Mouse (Mus musculus) large intestine, adult 2 months (tissue): ENCODE measurements around the gene Ticam1. TPM values are rescaled to one million over a fixed set of nuclear protein-coding genes. Genes with fewer than 3 reads are reported as not detected.

Experiments used
- DNase-seq: peaks from one replicate; pipeline ENCODE4 v3.0.0-alpha.2; 2012; ENCODE audit warnings: low read depth, low spot score
- WGBS: fragments of 180-500 bp; shearing (Covaris S2); methylation state at CpG from one replicate; pipeline ENCODE4 v1.1.7; 2018; 5-methylcytosine and 5-hydroxymethylcytosine counted together
- polyA plus RNA-seq: library from polyadenylated mRNA; depleted of rRNA; stranded (reverse); fragments of >200 nt; gene quantifications from 2 replicates; pipeline ENCODE4 v1.2.3, GENCODE M21; 2012

The Ticam1 gene
- polyA plus RNA-seq, 1 experiment = 45.4 TPM

DNA sequence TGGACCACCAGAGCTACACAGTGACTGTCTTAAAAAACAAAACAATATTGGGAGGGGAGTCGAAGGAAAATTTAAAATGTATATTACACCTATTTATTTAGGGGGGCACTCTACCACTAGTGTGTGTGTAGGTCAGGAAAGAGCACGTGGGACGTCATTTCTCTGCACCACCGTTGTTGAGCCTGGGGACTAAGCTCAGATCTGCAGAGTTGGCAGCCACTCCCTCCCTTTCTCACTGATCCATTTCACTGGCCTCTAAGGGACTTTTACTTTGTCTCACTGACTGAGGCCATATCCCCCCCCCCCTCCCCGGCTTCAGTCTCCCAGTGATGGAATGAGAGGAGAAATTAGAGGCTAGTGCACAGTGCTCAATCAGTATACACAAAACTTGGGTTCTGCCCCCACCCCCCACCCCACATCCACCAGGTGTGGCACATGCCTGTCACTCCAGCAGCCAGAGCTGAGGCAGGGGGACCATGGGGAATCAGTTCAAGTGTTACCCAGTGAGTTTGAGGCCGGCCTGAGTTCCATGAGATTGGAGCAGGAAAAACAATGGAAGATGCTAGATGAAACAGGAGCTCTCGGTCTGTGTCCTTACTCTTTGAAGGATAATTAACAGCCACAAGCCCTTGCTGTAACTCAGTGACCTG, 15.4 kb upstream of the Ticam1 start:
- WGBS = 91% methylated on average over 7 of the region's 7 CpGs
- no peak for DNase-seq

DNA sequence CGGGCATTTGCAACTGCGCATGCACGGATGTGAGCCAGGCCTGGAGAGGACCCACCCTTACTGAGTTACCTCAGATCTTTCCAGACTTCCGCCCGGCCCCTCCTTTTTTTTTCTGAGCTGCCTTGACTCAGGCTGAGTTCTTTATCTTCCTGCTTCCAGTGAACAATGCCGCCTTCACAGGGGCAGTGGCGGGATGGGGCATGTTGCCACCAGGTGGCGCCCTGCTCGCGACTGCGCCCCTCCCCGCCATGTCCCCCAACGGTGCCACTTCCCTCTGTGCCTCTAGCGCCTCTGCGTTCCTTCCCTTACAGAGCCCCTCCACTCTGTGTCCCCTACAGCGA, 14.6 kb upstream of the Ticam1 start:
- 1% methylated on average over 16 of the region's 16 CpGs for WGBS

DNA sequence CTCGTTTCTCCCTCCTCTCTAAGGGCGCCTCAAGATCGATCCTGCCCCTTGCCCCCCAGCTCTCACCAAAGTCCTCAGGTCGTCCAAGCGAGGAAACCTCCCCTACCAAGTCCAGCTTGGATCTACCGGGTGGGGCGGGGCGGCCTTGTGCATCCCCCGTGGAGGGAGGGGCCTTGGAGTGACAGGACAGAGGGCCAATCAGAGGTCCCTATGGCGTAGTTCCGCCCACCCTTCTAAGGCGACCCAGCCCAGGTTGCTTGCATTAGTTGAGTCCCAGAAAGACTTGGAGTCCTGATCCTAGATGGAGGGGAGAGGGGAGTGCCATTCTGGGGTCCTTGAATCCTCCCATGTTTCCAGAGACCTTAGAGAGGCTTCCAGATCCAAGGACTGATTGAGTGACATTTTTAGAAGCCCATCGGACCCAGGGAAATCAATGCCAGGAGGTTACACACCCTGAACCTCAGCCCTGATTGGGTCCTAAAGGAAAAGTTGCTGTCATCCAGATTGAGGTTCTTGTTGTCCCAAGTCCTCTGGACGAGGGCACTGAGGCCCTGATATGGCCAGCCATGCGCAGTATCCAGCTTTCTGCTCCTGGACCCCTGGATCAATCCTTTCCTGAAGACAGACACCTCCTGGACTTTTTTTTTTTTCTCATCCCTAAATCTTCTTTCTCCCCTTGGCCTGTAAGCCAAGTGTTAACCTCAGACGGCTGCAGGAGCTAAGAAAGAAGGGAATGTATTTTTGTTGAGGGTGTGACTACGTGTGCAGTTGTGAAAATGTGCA, 14.0 kb upstream of the Ticam1 start:
- peak; percentile 95 for DNase-seq
- 2% methylated on average over 17 of the region's 17 CpGs for WGBS

More for the DNA sequence above, 14.6 kb upstream of the Ticam1 start:
- DNase-seq = peak; percentile 88

GRCm38 (mm10) chr17:56289371-56290331, 13.1 kb upstream of the Ticam1 start:
- no peak for DNase-seq
- WGBS = 2% methylated on average over 23 of the region's 23 CpGs

DNA sequence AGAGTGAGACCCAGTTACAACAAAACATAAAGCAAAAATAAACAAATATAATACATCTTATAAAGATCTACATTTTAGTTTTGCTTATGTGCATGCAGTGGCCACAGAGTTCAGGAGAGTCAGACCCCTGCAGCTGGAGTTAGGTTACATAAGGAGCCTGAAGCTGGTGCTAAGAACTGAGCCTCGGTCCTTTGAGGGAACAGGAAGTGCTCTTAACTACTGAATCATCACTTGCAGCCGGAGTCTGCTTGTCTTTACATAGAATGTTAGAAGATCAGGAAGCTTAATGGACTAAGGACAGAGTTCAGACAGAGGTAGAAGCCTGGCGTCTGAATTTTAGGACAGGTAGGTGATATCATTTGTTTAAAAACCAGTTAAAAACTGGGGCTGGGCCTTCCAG, 12.3 kb upstream of the Ticam1 start:
- WGBS = 11% methylated on average over 3 of the region's 3 CpGs

GRCm38 (mm10) chr17:56287830-56288229, 11.2 kb upstream of the Ticam1 start:
- WGBS = 20% methylated on average over 3 of the region's 3 CpGs
- DNase-seq = no peak

More for the DNA sequence above, 12.3 kb upstream of the Ticam1 start:
- DNase-seq = no peak

- DNase-seq = no peak
- WGBS = 98% methylated on average over 11 of the region's 11 CpGs
Observed at GRCm38 (mm10) chr17:56285995-56286394, 9.4 kb upstream of the Ticam1 start.

- WGBS = 92% methylated on average over 8 of the region's 8 CpGs
- DNase-seq = no peak
Observed at GRCm38 (mm10) chr17:56283316-56283715, 6.7 kb upstream of the Ticam1 start.

- DNase-seq = no peak
- 82% methylated on average over 4 of the region's 4 CpGs for WGBS
Observed at GRCm38 (mm10) chr17:56282802-56283201, 6.2 kb upstream of the Ticam1 start.

GRCm38 (mm10) chr17:56281193-56281592, 4.6 kb upstream of the Ticam1 start:
- WGBS = 81% methylated on average over 12 of the region's 12 CpGs
- DNase-seq = no peak

DNA sequence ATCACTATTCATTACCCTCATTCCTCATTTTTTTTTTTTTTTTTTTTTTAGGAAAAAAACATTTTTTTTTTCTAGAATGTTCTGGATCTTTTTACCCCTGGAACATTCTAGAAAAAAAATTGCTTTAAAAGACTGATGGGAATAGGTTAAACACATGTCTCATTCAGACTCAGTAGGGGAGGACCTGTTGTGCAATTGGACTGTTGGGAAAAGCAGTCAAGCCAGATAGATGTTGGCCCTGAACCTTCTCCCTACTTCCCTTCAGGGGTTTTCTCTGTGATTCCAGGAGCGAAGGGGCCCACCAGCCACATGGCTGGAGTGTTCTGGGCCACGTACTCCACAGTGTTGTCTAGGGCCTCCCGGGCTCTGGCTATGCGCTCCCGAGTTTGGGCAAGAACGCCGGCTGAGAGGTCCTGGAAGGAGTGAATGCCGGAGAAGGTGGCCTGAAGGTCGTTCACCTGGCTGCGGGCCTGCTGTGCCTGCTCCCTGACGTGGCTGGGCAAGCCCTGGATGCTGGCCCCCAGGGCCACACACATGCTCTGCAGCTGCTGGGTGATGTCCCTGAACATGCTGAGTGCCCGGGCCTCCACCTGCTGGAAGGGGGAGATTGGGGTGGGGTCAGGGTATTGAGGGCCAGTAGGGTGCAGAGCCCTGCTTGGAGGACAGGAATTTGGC, 3.0 kb upstream of the Ticam1 start:
- DNase-seq = no peak
- WGBS = 89% methylated on average over 12 of the region's 12 CpGs

GRCm38 (mm10) chr17:56278340-56278739, 1.8 kb upstream of the Ticam1 start:
- no peak for DNase-seq

GRCm38 (mm10) chr17:56277567-56277893, 944 bp upstream of the Ticam1 start:
- WGBS = 35% methylated on average over 2 of the region's 2 CpGs
- no peak for DNase-seq

More at GRCm38 (mm10) chr17:56278340-56278739, 1.8 kb upstream of the Ticam1 start:
- WGBS = 82% methylated on average over 5 of the region's 5 CpGs

GRCm38 (mm10) chr17:56275842-56276480, 625 bp downstream of the Ticam1 start:
- 9% methylated on average over 5 of the region's 5 CpGs for WGBS
- no peak for DNase-seq

DNA sequence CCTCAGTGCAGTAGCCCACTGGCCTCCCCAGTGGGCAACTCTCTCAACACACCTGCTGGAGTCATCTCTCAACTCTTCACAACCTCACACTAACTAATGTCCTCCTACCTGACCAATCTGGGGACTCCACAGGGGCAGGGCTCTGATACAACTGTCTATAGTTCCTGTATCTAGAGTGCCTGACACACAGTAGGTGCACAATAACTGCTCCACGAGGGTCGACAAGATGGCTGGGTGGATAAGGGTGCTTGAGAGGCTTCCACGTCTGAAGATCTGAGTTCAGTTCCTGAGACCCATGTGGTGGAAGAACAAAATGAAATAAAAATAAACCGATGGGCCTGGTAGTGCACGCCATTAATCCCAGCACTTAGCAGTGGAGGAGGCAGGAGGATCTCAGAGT, 2.6 kb downstream of the Ticam1 start:
- WGBS = 85% methylated on average over 5 of the region's 5 CpGs
- no peak for DNase-seq

- DNase-seq = no peak
- WGBS = 62% methylated on average over 7 of the region's 7 CpGs
Observed at GRCm38 (mm10) chr17:56273482-56273881, 3.1 kb downstream of the Ticam1 start.

- WGBS = 43% methylated on average over 3 of the region's 3 CpGs
- DNase-seq = no peak
Observed at GRCm38 (mm10) chr17:56272644-56273043, 3.9 kb downstream of the Ticam1 start.

DNA sequence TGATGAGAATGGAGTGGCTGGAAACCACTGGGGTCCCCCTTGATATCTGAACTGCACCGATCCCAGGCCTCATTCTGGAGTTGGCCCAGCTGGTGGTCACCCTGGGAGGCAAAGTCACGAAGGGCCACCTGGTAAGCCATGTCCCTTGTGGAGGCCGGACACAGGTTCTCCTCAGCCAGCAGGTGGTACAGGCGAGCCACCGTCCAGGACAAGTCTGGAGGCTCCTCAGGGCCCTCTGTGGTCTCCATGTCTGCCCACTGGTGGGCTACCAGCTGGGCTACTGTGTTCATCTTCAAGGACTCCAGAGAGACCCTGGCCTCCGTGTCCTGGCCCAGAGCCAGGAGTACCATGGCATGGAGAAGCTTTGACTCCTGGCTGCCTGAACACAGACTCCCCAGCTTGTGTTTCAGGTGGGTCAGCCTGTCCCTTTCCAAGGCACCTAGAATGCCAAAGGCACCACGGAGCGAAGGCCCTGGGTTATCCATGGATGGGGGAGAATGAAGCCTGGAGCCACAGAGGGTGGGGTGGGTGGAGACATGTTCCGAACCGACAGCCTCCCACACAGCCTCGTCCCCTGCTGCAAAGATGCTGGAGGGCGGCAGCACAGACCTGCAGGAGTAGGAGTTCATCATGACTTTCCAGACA, 4.9 kb downstream of the Ticam1 start:
- 86% methylated on average over 12 of the region's 12 CpGs for WGBS
- DNase-seq = no peak

DNA sequence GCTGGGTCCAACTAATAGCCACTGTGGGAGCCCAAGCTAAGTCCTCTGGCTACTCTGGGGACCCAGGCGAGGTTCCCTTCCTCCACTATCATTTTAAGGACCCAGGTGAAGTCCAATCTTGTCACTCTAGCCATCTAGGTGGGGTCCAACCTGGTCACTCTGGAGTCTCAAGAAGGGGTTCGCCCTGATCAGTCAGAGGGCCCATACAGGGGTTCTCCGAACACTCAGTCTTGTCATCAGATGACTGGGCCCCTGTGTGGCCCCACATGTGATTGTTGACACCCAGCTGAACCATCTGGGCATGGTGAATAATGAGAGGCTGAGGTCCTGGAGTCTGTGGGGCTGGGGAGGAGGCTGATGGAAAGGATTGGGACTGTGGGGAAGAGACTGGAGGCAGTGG, 6.8 kb downstream of the Ticam1 start:
- 73% methylated on average over 3 of the region's 3 CpGs for WGBS
- no peak for DNase-seq
